In genomic region chr9:67321886-67322285, GRCm38 (mm10) we compare ENCODE assay signal across 21 mouse cellular contexts.
"Had no signal": no experiment of that assay in that cellular context is flagged by ENCODE, and none has a peak within 500 bp of the region (broad histone marks: within the 10 kb centered on the region; RNA-seq: fewer than 3 reads in every experiment).

No protein-coding gene starts in this region.

- H3K4me2 ChIP-seq: limb, embryonic 12.5 days; limb, embryonic 15.5 days; liver, embryonic 11.5 days; lung, embryonic 15.5 days; midbrain, embryonic 12.5 days; neural tube, embryonic 13.5 days; stomach, embryonic 15.5 days had no signal

- H3K9ac ChIP-seq: limb, embryonic 12.5 days; limb, embryonic 15.5 days; liver, embryonic 14.5 days; liver, postnatal 0 days; lung, embryonic 15.5 days; midbrain, embryonic 12.5 days; neural tube, embryonic 13.5 days; stomach, embryonic 15.5 days had no signal

- H3K9me3 ChIP-seq: limb, embryonic 12.5 days; limb, embryonic 15.5 days; lung, embryonic 15.5 days; midbrain, embryonic 12.5 days; neural tube, embryonic 13.5 days; stomach, embryonic 15.5 days had no signal

- H3K27ac ChIP-seq: left cerebral cortex, adult 2 months; limb, embryonic 12.5 days; limb, embryonic 15.5 days; liver, embryonic 14.5 days; lung, embryonic 15.5 days; midbrain, embryonic 12.5 days; neural tube, embryonic 13.5 days; stomach, embryonic 15.5 days had no signal

- ATAC-seq: liver, postnatal 0 days; midbrain, embryonic 16.5 days had no signal

- H3K27me3 ChIP-seq: limb, embryonic 12.5 days; limb, embryonic 15.5 days; lung, embryonic 15.5 days; midbrain, embryonic 12.5 days; neural tube, embryonic 13.5 days; stomach, embryonic 15.5 days had no signal

- H3K4me1 ChIP-seq: limb, embryonic 12.5 days; limb, embryonic 15.5 days; lung, embryonic 15.5 days; neural tube, embryonic 13.5 days; stomach, embryonic 15.5 days had no signal

- H3K36me3 ChIP-seq: lung, embryonic 15.5 days; midbrain, embryonic 12.5 days; neural tube, embryonic 13.5 days; stomach, embryonic 15.5 days had no signal

- DNase-seq: kidney, adult 9 months; layer of hippocampus, postnatal 36 days; left cerebral cortex, postnatal 4 days; liver, postnatal 0 days; lung, postnatal 10 days; lung, postnatal 4 days; retina, postnatal 1 day; right cerebral cortex, postnatal 25 days; spleen, adult 18-20 months; thymus, postnatal 25 days had no signal

- H3K4me3 ChIP-seq: left cerebral cortex, adult 2 months; limb, embryonic 12.5 days; limb, embryonic 15.5 days; lung, embryonic 15.5 days; midbrain, embryonic 12.5 days; myocyte; neural tube, embryonic 13.5 days; stomach, embryonic 15.5 days had no signal
